Mouse (Mus musculus): Measurements from ENCODE around the gene Arl6ip4. TPM values are rescaled to one million over a fixed set of nuclear protein-coding genes. Genes with fewer than 3 reads are reported as not detected.

The Arl6ip4 gene
- total RNA-seq, 2 experiments from 2014 or later, result 21.8 to 22.6 TPM

DNA sequence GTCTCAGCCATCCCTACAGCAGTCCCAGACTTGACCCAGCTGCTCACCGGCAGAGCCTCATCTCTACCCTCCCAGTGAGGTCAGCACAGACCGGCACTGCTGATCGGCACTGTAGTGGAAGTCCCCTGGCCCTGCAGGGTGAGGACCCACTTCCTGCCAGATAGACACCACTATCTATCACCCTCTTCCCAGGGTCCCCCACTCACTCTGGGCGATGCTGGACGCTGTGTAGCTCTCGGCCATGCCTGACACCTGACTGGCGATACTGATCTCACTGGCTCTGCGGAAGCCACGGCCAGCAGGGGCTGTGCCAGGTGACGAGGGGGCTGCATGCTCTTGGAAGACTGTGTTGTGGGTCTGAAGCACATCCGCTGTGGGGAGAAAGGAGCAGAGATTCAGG is 9.2 kb downstream of the Arl6ip4 start:
- ATAC-seq (replicated peaks; ENCODE audit: low FRiP score, poor library complexity, severe bottlenecking), result no peak

DNA sequence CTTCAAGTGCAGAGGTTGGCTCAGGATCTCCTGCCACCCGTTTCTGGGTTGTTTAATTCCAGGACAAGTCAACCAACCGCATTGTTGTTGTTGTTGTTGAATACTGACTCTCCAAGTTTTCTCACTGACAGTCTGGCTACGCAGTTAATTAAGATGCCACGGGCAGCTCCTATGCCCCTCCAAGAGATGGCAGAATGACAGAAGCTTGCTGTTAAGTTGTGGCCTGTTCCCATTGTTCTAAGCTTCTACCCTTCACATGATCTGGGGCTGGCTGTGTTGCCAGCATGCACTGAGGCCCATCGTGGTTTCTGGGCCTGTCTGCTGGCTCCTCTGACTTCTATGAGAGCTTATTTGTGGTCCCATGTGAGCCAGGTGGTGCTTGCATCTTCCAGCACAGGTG is 18.4 kb downstream of the Arl6ip4 start:
- ATAC-seq (replicated peaks; ENCODE audit: low FRiP score, poor library complexity, severe bottlenecking), result no peak

DNA sequence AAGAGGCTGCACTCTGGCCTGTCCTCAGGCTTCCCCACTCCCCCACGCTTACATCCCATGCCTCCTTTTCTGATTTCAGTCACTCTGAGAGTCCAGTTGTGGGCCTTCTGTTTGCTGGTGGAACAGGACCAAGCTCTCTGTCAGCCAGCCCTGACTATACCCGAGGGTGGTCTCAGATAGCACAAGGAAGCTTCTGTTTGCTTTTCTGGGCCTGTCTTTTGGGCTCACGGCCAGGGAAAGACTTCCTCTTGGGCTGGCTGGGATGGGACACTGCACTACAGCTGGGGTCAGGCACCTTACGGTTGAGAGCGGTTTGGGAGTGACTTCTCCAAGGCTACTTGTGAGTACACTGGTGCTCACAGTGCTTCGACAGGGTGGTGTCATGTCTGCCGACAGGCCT is 22.2 kb downstream of the Arl6ip4 start:
- ATAC-seq (replicated peaks; ENCODE audit: low FRiP score, poor library complexity, severe bottlenecking), result no peak

DNA sequence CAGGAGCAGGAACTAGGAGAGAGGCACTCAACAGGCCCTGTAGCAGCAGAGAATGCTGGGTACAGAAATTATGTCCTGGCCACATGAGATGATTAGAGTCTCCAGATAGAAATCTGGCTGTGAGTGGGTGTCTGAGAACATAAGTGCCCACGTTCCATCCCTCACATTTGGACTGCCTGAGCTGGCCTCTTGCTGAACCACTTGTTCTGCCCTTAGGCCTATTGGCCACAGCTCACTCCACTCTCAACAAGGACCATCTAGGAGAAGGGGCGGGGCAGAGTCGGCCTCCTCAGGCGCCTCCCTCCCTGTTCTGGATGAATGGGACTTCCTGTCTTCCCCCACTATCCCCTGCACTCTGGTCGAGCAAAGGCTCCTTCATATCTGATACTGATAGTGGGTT is 33.1 kb downstream of the Arl6ip4 start:
- no peak for ATAC-seq (replicated peaks; ENCODE audit: low FRiP score, poor library complexity, severe bottlenecking)

DNA sequence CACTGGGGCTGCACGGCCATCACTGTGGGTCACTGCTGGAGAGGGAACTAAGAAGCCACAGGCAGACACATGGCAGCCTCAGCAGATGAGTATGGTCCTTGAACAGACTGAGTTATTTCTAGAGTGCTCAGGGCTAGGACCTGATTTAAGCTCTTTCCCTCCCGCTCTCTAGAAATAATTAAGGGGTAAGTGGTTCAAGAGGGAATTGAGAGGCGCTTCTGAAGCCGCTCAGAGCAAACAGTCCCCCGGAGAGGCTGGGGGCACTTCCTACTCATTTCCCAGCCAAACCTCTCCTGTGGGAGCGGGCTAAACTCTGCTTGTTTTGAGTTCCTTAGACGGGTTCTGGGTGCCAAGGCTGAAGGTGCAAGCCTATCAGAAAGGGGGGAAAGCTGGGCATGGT is 35.0 kb downstream of the Arl6ip4 start:
- ATAC-seq (replicated peaks; ENCODE audit: low FRiP score, poor library complexity, severe bottlenecking), result no peak

DNA sequence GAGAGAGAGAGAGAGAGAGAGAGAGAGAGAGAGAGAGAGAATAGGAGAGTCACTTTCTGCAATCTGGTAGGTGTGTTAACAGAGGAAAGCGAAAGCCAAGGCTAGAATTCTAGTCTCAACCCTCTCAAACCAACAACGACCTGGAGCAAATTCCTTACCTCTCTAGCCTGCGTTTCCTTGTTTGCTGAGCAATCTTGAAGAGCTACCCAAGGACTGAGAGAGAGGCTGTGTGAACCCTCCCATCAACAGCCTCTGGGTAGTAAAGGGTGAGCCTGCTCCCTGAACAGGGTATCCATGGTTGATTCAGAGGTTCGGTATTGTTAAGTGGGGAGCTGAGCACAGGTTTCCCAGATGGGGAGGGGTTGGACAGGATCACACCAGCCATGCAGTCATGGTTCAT is 36.8 kb downstream of the Arl6ip4 start:
- ATAC-seq (replicated peaks; ENCODE audit: low FRiP score, poor library complexity, severe bottlenecking), result no peak

DNA sequence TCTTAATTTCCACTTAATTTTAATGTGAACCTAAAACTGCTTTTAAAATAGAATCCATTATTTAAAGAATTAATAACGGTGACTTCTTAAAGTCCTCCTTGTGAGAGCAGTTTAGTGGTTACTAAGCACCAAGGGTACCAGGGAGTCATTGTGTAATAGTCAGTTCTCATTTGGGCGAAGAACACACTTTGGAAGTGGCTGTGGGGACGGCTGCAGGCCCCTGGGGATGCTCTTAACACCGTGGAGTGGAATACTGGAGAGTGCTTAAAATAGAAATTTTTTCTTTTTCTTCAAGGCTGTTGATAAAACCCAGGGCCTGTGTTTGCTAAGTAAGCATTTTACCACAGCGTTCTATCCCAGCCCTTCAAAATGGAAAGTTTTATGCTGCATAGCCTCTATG is 40.1 kb downstream of the Arl6ip4 start:
- ATAC-seq (replicated peaks; ENCODE audit: low FRiP score, poor library complexity, severe bottlenecking), result no peak

DNA sequence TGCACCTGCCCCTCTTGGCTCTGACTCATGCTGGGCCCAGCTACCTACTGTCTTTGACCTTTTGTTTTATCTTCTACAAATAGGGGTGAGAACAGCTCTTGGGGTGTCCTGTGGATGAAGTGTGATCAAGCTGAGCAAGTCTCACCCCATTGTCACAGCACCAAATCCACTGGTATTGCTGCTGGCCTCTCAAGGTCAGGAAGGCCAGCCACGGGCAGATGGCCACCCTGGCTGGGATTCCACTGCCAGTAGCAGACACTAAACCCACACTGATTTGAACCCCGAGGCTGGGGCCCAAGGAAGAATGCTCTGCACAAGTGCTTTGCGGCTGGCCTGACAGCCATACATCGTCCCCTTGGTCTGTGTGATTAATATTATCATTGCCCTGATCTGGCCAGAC is 42.4 kb downstream of the Arl6ip4 start:
- no peak for ATAC-seq (replicated peaks; ENCODE audit: low FRiP score, poor library complexity, severe bottlenecking)

DNA sequence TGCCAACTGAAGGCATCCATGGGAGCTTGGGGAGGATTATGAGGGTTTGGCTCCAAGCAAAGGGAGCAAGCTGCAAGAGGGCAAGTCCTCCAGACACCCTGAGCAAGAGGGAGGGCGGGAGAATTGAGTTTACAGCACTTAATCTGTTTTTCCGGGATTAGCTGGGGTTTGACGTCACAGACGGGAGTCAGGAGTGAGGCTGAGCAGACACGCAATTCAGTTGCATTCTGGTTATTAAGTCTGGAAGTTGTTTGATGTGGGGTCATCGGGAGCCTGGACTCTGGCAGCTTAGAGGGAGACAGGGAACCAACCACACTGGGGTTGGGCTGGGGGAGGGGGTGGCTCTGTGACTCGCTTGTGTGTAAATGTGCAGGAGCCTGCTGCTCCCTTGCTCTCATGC is 43.6 kb downstream of the Arl6ip4 start:
- ATAC-seq (replicated peaks; ENCODE audit: low FRiP score, poor library complexity, severe bottlenecking), result no peak

DNA sequence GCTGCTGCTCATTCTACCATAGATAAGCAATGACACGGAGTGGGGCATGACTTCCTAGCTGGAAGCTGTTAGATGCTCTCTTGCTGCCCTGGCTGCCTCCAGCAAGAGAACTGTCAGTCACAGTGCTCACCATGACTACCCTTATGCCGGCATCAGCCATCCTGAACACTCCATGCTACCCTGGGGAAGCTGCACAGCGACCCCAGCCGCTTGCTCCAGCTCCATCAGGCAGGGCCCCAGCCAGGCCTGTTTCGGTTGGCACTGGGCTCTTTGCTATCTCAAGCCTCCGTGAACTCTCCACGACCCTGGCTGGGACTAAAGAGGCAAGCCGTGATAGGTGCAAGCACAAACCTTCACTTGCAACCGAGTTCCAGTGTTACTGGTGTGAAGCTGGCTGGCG is 45.9 kb downstream of the Arl6ip4 start:
- no peak for ATAC-seq (replicated peaks; ENCODE audit: low FRiP score, poor library complexity, severe bottlenecking)

DNA sequence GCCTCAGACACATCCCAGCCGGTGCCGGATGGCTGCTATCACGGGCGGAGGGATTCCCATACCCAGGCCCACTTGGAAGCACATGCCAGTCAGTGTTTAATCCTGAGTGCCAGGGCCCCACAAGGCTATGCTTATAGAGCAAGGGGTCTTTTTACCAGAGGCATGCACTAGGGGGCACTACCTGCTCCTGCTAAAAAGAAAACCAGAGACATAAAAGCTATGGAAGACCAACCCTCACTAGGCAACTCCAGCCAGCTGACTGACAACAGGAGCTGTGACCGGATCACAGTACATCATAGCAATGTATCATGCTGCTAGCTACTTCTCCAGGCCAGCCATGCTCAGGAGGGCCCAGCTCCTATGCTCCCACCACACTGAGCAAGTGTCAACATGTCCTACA is 46.7 kb downstream of the Arl6ip4 start:
- no peak for ATAC-seq (replicated peaks; ENCODE audit: low FRiP score, poor library complexity, severe bottlenecking)

DNA sequence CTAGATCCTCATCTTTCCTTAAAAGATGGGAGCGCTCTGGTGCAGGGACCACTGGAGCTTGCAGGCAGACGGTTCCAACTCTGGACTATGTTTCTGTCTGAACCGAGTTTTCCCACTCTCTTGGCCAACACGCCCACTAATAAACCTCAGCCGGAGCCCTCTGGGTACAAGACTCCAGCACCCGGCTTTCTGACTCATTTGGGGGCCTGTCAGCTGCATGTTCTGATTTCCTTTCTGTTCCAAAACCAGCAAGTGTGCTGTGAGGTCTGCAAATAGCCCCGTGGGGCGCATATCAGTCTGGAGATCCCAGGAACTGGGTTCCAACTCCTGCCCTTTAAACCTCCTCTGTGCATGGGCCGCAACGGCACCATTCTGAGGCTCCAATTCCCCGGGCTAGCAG is 47.6 kb downstream of the Arl6ip4 start:
- no peak for ATAC-seq (replicated peaks; ENCODE audit: low FRiP score, poor library complexity, severe bottlenecking)

DNA sequence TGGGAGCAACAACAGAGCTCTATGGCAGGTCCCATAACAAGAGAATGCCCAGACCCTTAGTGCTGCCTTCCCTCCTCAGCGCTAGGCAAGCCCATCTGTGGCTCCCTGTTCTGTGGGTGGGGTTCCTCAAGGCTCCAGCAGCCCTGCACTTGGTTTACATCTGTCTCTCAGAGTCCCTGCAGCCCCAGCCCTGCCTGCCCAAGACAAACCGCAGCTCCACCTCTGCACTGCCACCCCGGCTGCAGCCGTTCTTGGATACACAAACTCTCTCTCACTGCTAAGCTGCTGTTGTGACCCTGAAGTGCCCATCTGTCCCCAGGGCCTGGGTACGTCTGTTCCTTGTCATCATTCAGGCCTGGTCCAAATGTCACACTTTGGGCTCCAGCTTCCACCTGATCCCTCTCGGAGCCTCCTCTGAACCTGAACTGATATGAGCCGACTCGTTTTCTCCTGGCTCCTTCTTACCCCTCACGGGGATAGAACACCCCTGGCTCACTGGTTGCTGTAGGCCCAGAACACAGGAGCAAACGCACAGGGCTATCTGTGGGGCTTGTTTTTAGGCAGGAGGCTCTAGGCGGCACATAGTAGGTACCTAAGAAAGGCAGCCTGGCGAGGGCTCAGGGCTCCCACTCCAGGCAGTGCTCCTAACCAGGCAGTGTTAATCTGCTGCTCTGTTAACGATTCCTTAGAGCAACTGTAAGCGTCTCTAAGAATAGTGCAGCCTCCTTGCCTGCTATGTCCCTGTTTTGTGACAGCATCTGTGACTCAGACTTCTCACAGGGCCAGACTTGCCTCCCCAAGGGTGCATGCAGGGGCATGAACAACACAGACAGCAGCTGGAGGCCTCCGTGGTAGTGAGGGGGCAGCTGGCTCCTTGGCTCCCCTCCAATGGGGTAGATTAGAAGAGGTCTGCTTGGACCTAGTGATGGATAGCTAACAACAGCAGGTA is 50.0 kb downstream of the Arl6ip4 start:
- ATAC-seq (replicated peaks; ENCODE audit: low FRiP score, poor library complexity, severe bottlenecking), result no peak

DNA sequence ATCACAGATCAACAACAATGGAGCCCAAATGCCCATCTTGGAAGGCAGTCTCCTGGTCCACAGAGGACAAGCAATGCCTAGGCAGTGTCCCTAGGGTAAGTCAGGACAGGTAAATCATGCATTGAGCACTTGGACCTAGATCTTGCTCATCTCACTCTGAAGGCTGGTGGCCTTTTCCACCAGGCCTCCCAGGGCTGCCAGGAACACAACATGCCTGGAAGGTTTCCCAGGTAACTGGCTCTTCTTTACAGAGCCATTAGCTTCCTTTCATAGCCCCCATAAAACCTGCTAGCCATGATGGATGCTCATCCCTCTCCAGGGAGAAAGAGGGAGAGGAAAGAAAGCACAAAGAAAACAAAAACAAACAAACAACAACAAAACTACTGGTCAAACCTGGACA is 50.9 kb downstream of the Arl6ip4 start:
- no peak for ATAC-seq (replicated peaks; ENCODE audit: low FRiP score, poor library complexity, severe bottlenecking)

DNA sequence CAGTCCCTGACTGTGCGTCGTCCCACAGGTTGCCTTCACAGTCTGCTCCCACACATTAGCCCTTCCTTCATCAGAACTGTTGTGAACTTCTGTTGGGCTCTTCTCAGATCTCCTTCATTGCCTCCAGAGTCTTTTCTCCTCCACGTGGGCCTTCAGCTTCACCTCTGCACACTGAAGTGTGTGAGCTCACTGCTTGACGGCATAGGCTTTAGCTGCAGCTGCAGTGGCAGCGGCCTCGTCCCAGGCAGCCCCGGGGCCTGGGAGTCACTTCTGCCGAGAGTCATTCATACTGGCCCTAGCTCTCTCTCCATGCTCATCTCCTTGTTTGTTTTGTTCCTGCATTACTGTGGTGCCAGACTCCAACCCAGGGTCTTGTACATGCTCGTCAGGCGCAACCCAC is 51.7 kb downstream of the Arl6ip4 start:
- ATAC-seq (replicated peaks; ENCODE audit: low FRiP score, poor library complexity, severe bottlenecking), result no peak

Other genes starting within 250 kb of the Arl6ip4 start
- not detected in 2 replicates for gene Hcar1, start 236.1 kb upstream of the Arl6ip4 start, total RNA-seq (2015; ENCODE audit: low replicate concordance)
- not detected in 2 replicates for gene Hcar1, start 236.1 kb upstream of the Arl6ip4 start, total RNA-seq (2017; ENCODE audit: low replicate concordance)
- 10.1 and 18.0 TPM in 2 replicates for gene Denr, start 208.9 kb upstream of the Arl6ip4 start, total RNA-seq (2015; ENCODE audit: low replicate concordance)
- 6.7 and 15.7 TPM in 2 replicates for gene Denr, start 208.9 kb upstream of the Arl6ip4 start, total RNA-seq (2017; ENCODE audit: low replicate concordance)
- not detected in 2 replicates for gene Gm43518, start 188.7 kb upstream of the Arl6ip4 start, total RNA-seq (2015; ENCODE audit: low replicate concordance)
- not detected in 2 replicates for gene Gm43518, start 188.7 kb upstream of the Arl6ip4 start, total RNA-seq (2017; ENCODE audit: low replicate concordance)
- 2.2 and 15.9 TPM in 2 replicates for gene Ccdc62, start 185.4 kb upstream of the Arl6ip4 start, total RNA-seq (2015; ENCODE audit: low replicate concordance)
- gene Ccdc62, start 185.4 kb upstream of the Arl6ip4 start, total RNA-seq (2017; ENCODE audit: low replicate concordance), result 0.39 TPM in 1 of 2 replicates, not detected in the other
- gene Hip1r, start 142.5 kb upstream of the Arl6ip4 start, total RNA-seq (2015; ENCODE audit: low replicate concordance), result 0.84 and 2.2 TPM in 2 replicates
- gene Hip1r, start 142.5 kb upstream of the Arl6ip4 start, total RNA-seq (2017; ENCODE audit: low replicate concordance), result 8.2 and 18.2 TPM in 2 replicates
- 15.5 TPM in 2 replicates for gene Vps37b, start 83.8 kb upstream of the Arl6ip4 start, total RNA-seq (2015; ENCODE audit: low replicate concordance)
- 7.3 and 9.6 TPM in 2 replicates for gene Vps37b, start 83.8 kb upstream of the Arl6ip4 start, total RNA-seq (2017; ENCODE audit: low replicate concordance)
- 22.3 and 24.7 TPM in 2 replicates for gene Abcb9, start 20.3 kb upstream of the Arl6ip4 start, total RNA-seq (2015; ENCODE audit: low replicate concordance)
- 23.8 and 25.2 TPM in 2 replicates for gene Abcb9, start 20.3 kb upstream of the Arl6ip4 start, total RNA-seq (2017; ENCODE audit: low replicate concordance)
- 2.5 TPM in 1 of 2 replicates, not detected in the other for gene Ogfod2, start 3.8 kb upstream of the Arl6ip4 start, total RNA-seq (2015; ENCODE audit: low replicate concordance)
- gene Ogfod2, start 3.8 kb upstream of the Arl6ip4 start, total RNA-seq (2017; ENCODE audit: low replicate concordance), result 3.5 and 15.1 TPM in 2 replicates
- 0.42 and 2.5 TPM in 2 replicates for gene Pitpnm2, start 133.7 kb downstream of the Arl6ip4 start, total RNA-seq (2015; ENCODE audit: low replicate concordance)
- gene Pitpnm2, start 133.7 kb downstream of the Arl6ip4 start, total RNA-seq (2017; ENCODE audit: low replicate concordance), result 0.51 and 0.76 TPM in 2 replicates
- 39.0 and 47.6 TPM in 2 replicates for gene Mphosph9, start 211.9 kb downstream of the Arl6ip4 start, total RNA-seq (2015; ENCODE audit: low replicate concordance)
- gene Mphosph9, start 211.9 kb downstream of the Arl6ip4 start, total RNA-seq (2017; ENCODE audit: low replicate concordance), result 54.2 and 56.6 TPM in 2 replicates
- gene 2810006K23Rik, start 212.0 kb downstream of the Arl6ip4 start, total RNA-seq (2015; ENCODE audit: low replicate concordance), result 2.9 and 8.4 TPM in 2 replicates
- 5.1 and 6.2 TPM in 2 replicates for gene 2810006K23Rik, start 212.0 kb downstream of the Arl6ip4 start, total RNA-seq (2017; ENCODE audit: low replicate concordance)
- gene Cdk2ap1, start 247.0 kb downstream of the Arl6ip4 start, total RNA-seq (2015; ENCODE audit: low replicate concordance), result 80.5 and 89.0 TPM in 2 replicates
- 70.8 and 92.4 TPM in 2 replicates for gene Cdk2ap1, start 247.0 kb downstream of the Arl6ip4 start, total RNA-seq (2017; ENCODE audit: low replicate concordance)

Measured in erythroid progenitor cell, adult 5-6 weeks (primary cell).